In the genomic region with DNA sequence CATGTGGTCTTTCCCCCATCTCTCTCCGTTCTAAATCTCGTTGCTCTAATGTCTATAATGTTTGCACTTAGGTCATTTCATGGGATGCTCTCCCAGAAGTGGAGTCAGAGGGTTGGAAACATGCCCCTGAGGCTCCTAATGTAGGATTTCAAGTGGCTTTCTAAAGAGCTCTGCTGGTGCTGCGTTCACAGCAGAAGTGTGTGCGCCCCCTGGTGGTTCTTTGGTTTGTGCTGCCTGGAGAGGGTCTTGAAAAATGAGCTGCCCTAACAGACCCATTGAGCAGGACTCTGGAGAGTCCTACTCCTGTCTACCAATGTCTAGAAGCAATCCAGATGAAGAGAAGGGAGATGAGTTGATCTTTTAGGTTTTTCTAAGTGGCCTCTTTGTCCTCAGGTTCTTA, we compare ENCODE assay signal across 8 mouse cellular contexts. TPM values are rescaled to one million over a fixed set of nuclear protein-coding genes. Genes with fewer than 3 reads are reported as not detected.
DNase-seq lines count a peak whose midpoint lies in the region; ATAC-seq and TF ChIP-seq lines count a peak whose summit lies in the region.
"Had no signal": no experiment of that assay in that cellular context is flagged by ENCODE, and none has a peak within 500 bp of the region (broad histone marks: within the 10 kb centered on the region; RNA-seq: fewer than 3 reads in every experiment).

No protein-coding gene starts in this region.

- no peak for TF ChIP-seq EP300 in ES-Bruce4 (IDR thresholded peaks at IDR 0.05; ENCODE audit: insufficient read depth, low read depth, low read length)

- peak; percentile 88 for TF ChIP-seq CTCF in ES-Bruce4 (IDR thresholded peaks at IDR 0.05; ENCODE audit: low read depth, low read length)
- peak; percentile 82; the same call in 1 of the 2 replicates for TF ChIP-seq CTCF in spleen, adult 2 months (IDR thresholded peaks at IDR 0.05; ENCODE audit: extremely low read depth, insufficient read depth, insufficient read length, insufficient replicate concordance)

- ATAC-seq in midbrain, embryonic 11.5 days (ENCODE audit: low FRiP score) = peak; percentile 49

- no peaks in the 10 kb centered on the region for H3K36me3 ChIP-seq in ES-Bruce4 (ENCODE audit: control insufficient read depth, insufficient read depth, low read length, poor library complexity, severe bottlenecking)
- H3K36me3 ChIP-seq in heart, embryonic 10.5 days = no peaks in the 10 kb centered on the region
- H3K36me3 ChIP-seq in midbrain, embryonic 11.5 days (ENCODE audit: control insufficient read depth, insufficient read depth, low read length) = no peaks in the 10 kb centered on the region
- no peaks in the 10 kb centered on the region for H3K36me3 ChIP-seq in spleen, adult 2 months (ENCODE audit: control insufficient read depth, insufficient read depth, low read length)
- H3K36me3 ChIP-seq: lung, embryonic 15.5 days had no signal

- no peak overlapping the region for H3K4me3 ChIP-seq in ES-Bruce4 (ENCODE audit: low read depth, low read length)
- H3K4me3 ChIP-seq in heart, embryonic 10.5 days = no peak overlapping the region
- no peak overlapping the region for H3K4me3 ChIP-seq in midbrain, embryonic 11.5 days (ENCODE audit: low read depth, low read length)
- no peak overlapping the region for H3K4me3 ChIP-seq in spleen, adult 2 months (ENCODE audit: extremely low read depth, insufficient read depth, insufficient read length)
- H3K4me3 ChIP-seq: lung, embryonic 15.5 days had no signal

- no peak overlapping the region for H3K9ac ChIP-seq in ES-Bruce4 (ENCODE audit: low read depth, poor library complexity, severe bottlenecking)
- H3K9ac ChIP-seq in midbrain, embryonic 11.5 days (ENCODE audit: low read length) = no peak overlapping the region
- H3K9ac ChIP-seq: lung, embryonic 15.5 days had no signal

- DNase-seq in adrenal gland, adult 18-20 months (ENCODE audit: low spot score in 2 of 2) = peak; percentile 69 to 79
- peak; percentile 89 for DNase-seq in embryo, embryonic 11 days
- DNase-seq in heart, embryonic 10.5 days (ENCODE audit: low spot score) = peak; percentile 82
- peak; percentile 71 to 84 for DNase-seq in left cerebral cortex, adult 18-20 months (ENCODE audit: low spot score in 2 of 2)
- peak; percentile 97 for DNase-seq in midbrain, embryonic 11.5 days (ENCODE audit: low spot score, missing footprints)
- peak; percentile 8 to 55 for DNase-seq in spleen, adult 2 months (ENCODE audit: low read depth in 1 of 2, low spot score in 2 of 2)

- H3K9me3 ChIP-seq in ES-Bruce4 (replicated peaks; ENCODE audit: control insufficient read depth, insufficient read depth, low read length, poor library complexity, severe bottlenecking) = no peaks in the 10 kb centered on the region
- no peaks in the 10 kb centered on the region for H3K9me3 ChIP-seq in heart, embryonic 10.5 days
- H3K9me3 ChIP-seq in midbrain, embryonic 11.5 days (ENCODE audit: control insufficient read depth, low read length) = no peaks in the 10 kb centered on the region
- H3K9me3 ChIP-seq: lung, embryonic 15.5 days had no signal

- H3K4me2 ChIP-seq in midbrain, embryonic 11.5 days = no peak overlapping the region
- H3K4me2 ChIP-seq: lung, embryonic 15.5 days had no signal

- 7% methylated on average over 4 of the region's 4 CpGs for WGBS in heart, embryonic 10.5 days
- WGBS in midbrain, embryonic 11.5 days = 6% methylated on average over 4 of the region's 4 CpGs
- 5% methylated on average over 4 of the region's 4 CpGs for WGBS in spleen, adult 2 months

- TF ChIP-seq POLR2A in ES-Bruce4 (IDR thresholded peaks at IDR 0.05; ENCODE audit: insufficient read depth, low read length) = no peak
- no peak for TF ChIP-seq POLR2A in spleen, adult 2 months (IDR thresholded peaks at IDR 0.05; ENCODE audit: low read depth, low read length)

- no peak overlapping the region for H3K27ac ChIP-seq in ES-Bruce4 (ENCODE audit: insufficient read depth, low read length)
- H3K27ac ChIP-seq in heart, embryonic 10.5 days = no peak overlapping the region
- no peak overlapping the region for H3K27ac ChIP-seq in midbrain, embryonic 11.5 days (ENCODE audit: low read depth, low read length)
- H3K27ac ChIP-seq in spleen, adult 2 months (ENCODE audit: insufficient read depth, low read length) = no peak overlapping the region
- H3K27ac ChIP-seq: lung, embryonic 15.5 days had no signal

- H3K27me3 ChIP-seq in ES-Bruce4 (ENCODE audit: control insufficient read depth, insufficient read depth, low read length, poor library complexity, severe bottlenecking) = no peaks in the 10 kb centered on the region
- H3K27me3 ChIP-seq in heart, embryonic 10.5 days (ENCODE audit: insufficient read depth, poor library complexity, severe bottlenecking) = peaks cover 20% of the 10 kb centered on the region
- H3K27me3 ChIP-seq in midbrain, embryonic 11.5 days (ENCODE audit: control insufficient read depth, insufficient read depth, low read length) = no peaks in the 10 kb centered on the region
- H3K27me3 ChIP-seq in spleen, adult 2 months (ENCODE audit: control insufficient read depth, insufficient read depth, low read length) = no peaks in the 10 kb centered on the region

- H3K4me1 ChIP-seq in ES-Bruce4 (ENCODE audit: control insufficient read depth, insufficient read depth, low read length) = peaks cover 3% of the 10 kb centered on the region
- H3K4me1 ChIP-seq in heart, embryonic 10.5 days = peaks cover 3% of the 10 kb centered on the region
- H3K4me1 ChIP-seq in midbrain, embryonic 11.5 days (ENCODE audit: control insufficient read depth, insufficient read depth, low read length) = peaks cover 7% of the 10 kb centered on the region; the same call in 1 of the 2 replicates
- H3K4me1 ChIP-seq in spleen, adult 2 months (ENCODE audit: control insufficient read depth, insufficient read depth, insufficient read length) = no peaks in the 10 kb centered on the region
- H3K4me1 ChIP-seq: lung, embryonic 15.5 days had no signal

RNA-seq across cellular contexts. Expression of a gene that starts 41.8 kb away (rescaled TPM):
- polyA plus RNA-seq in ES-Bruce4 (2011; ENCODE audit: insufficient read depth, insufficient read length, low read depth, missing spikeins) = not detected in 2 replicates
- not detected for total RNA-seq in adrenal gland, adult 18-20 months (2021)
- not detected in 2 replicates for polyA plus RNA-seq in heart, embryonic 10.5 days (2016; fragmentation: Nextera tagmentation; extraction: Ambion mirVana)
- not detected for total RNA-seq in left cerebral cortex, adult 18-20 months (2021)
- not detected in 2 replicates for polyA plus RNA-seq in midbrain, embryonic 11.5 days (2014; fragmentation: Nextera tagmentation; extraction: Ambion mirVana)
- polyA plus RNA-seq in spleen, adult 2 months (2012; rRNA removed) = not detected in 2 replicates
- polyA plus RNA-seq: lung, embryonic 15.5 days had no signal

RNA-seq across cellular contexts. Expression of a gene that starts 55.5 kb away (rescaled TPM):
- polyA plus RNA-seq in ES-Bruce4 (2011; ENCODE audit: insufficient read depth, insufficient read length, low read depth, missing spikeins) = not detected in 2 replicates
- total RNA-seq in adrenal gland, adult 18-20 months (2021) = not detected
- not detected in 2 replicates for polyA plus RNA-seq in heart, embryonic 10.5 days (2016; fragmentation: Nextera tagmentation; extraction: Ambion mirVana)
- total RNA-seq in left cerebral cortex, adult 18-20 months (2021) = not detected
- polyA plus RNA-seq in midbrain, embryonic 11.5 days (2014; fragmentation: Nextera tagmentation; extraction: Ambion mirVana) = not detected in 2 replicates
- not detected in 2 replicates for polyA plus RNA-seq in spleen, adult 2 months (2012; rRNA removed)
- polyA plus RNA-seq: lung, embryonic 15.5 days had no signal

Comparison
In these comparisons a context has a peak if more than half of its experiments do, and no peak if none do; other contexts are left out.
1. DNase-seq: peak in every context shown above with its lines; median percentile 97 in midbrain, embryonic 11.5 days; 89 in embryo, embryonic 11 days; 82 in heart, embryonic 10.5 days; 78 in left cerebral cortex, adult 18-20 months; 74 in adrenal gland, adult 18-20 months; 32 in spleen, adult 2 months.